Mouse (Mus musculus): ENCODE measurements around the gene Dtnbp1. TPM values are rescaled to one million over a fixed set of nuclear protein-coding genes. Genes with fewer than 3 reads are reported as not detected.

Gene Dtnbp1
- polyA plus RNA-seq, 1 experiment from 2014 or later, result 64.0 TPM

DNA sequence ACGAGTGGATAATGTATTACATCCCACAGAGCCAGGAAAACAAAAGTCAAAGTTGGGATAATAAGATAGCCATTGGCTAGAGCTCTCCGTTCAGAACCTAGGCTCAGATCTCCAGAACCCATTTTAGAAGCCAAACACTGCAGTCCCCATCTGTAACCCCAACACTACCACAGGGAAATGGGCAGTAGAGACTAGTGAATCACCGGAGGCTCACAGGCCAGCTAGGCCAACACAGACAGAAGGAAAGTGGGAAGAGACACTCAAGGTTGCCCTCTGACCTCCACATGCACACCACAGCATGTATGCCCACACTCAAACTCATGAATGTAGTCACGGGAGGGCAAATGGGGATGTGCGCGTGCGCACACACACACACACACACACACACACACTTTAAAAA is 22.5 kb downstream of the Dtnbp1 start:
- Histone ChIP-seq H3K4me2 (ENCODE audit: low read length) (no peak overlapping the region), H3K9ac (ENCODE audit: low read length) (no peak overlapping the region), H3K4me1 (replicated peaks; ENCODE audit: control insufficient read depth, insufficient read depth, low read length) (no peaks in the 10 kb centered on the region), H3K4me3 (ENCODE audit: low read depth, low read length) (no peak overlapping the region), H3K27me3 (replicated peaks; ENCODE audit: control insufficient read depth, insufficient read depth, low read length) (no peaks in the 10 kb centered on the region), H3K36me3 (ENCODE audit: control insufficient read depth, insufficient read depth, low read length) (peaks cover 5% of the 10 kb centered on the region; the same call in 1 of the 2 replicates), H3K9me3 (ENCODE audit: control insufficient read depth, low read length) (no peaks in the 10 kb centered on the region), H3K27ac (ENCODE audit: low read depth) (no peak overlapping the region)
- DNase-seq (ENCODE audit: low spot score) (no peak), ATAC-seq (replicated peaks; ENCODE audit: low FRiP score, low TSS enrichment, low read depth) (no peak)
- 93% methylated on average over 7 of the region's 7 CpGs for WGBS

DNA sequence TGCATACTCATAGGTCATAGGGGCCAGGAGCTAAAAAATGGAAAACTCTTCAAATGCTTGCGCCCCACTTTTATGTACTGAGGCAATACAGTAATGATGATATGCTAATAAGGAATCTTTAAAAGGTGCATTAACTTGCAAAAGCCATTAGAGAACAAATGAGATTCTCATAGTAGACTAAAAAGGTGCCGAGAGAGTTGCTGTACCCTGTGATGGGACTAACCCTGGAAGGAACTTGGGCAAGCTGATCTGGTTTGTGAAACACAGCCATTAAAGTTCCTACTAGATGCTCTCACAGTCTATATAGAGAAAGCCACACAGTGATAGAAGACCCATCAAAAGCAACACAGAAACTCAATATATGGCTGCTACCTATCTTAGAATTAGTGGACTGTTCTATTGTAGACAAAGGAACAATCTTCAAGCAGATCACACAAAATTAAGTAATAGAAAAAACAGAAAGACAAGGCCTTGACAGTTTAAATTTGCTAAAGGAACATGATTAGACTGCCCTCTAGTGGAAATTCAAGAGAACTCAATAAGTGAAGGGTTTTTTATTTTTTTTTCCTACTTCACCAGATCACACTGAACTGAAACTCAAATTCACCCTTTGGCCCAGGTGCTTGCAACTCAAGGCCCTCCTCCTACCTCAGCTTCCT is 24.3 kb downstream of the Dtnbp1 start:
- no peak overlapping the region for H3K4me3 ChIP-seq (ENCODE audit: low read depth, low read length)
- H3K36me3 ChIP-seq (ENCODE audit: control insufficient read depth, insufficient read depth, low read length), result peaks cover 9% of the 10 kb centered on the region; the same call in 1 of the 2 replicates
- H3K27me3 ChIP-seq (replicated peaks; ENCODE audit: control insufficient read depth, insufficient read depth, low read length), result no peaks in the 10 kb centered on the region
- no peaks in the 10 kb centered on the region for H3K9me3 ChIP-seq (ENCODE audit: control insufficient read depth, low read length)
- ATAC-seq (replicated peaks; ENCODE audit: low FRiP score, low TSS enrichment, low read depth) (no peak), DNase-seq (ENCODE audit: low spot score) (no peak)
- H3K9ac ChIP-seq (ENCODE audit: low read length), result no peak overlapping the region
- H3K4me2 ChIP-seq (ENCODE audit: low read length), result no peak overlapping the region
- H3K27ac ChIP-seq (ENCODE audit: low read depth), result no peak overlapping the region
- no peaks in the 10 kb centered on the region for H3K4me1 ChIP-seq (replicated peaks; ENCODE audit: control insufficient read depth, insufficient read depth, low read length)
- WGBS, result 90% methylated on average over 2 of the region's 2 CpGs

DNA sequence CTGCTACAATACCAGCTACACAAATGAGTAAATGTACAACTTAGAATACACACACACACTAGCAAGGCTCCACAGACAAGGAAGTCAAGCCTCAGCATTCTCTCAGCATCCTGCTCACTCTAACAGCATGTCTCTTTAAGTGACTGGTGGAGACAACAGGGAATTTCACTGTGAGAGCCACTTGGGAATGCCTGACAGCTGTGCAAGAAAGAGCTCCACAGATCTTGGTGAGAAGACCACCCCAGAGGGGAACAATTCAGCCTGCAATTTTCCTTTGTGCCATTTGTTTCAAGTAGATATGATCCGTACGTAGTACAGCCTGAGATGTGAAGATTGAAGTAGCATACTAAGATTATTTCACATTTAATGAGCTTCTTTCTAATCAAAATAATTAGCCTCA is 24.9 kb downstream of the Dtnbp1 start:
- ATAC-seq (replicated peaks; ENCODE audit: low FRiP score, low TSS enrichment, low read depth) (no peak), DNase-seq (ENCODE audit: low spot score) (no peak)
- WGBS, result 69% methylated on average over 2 of the region's 2 CpGs
- Histone ChIP-seq H3K9me3 (ENCODE audit: control insufficient read depth, low read length) (no peaks in the 10 kb centered on the region), H3K27me3 (replicated peaks; ENCODE audit: control insufficient read depth, insufficient read depth, low read length) (no peaks in the 10 kb centered on the region), H3K4me1 (replicated peaks; ENCODE audit: control insufficient read depth, insufficient read depth, low read length) (no peaks in the 10 kb centered on the region), H3K4me2 (ENCODE audit: low read length) (no peak overlapping the region), H3K36me3 (ENCODE audit: control insufficient read depth, insufficient read depth, low read length) (0 out of 2 replicates have a peak, but pooled peaks cover 7% of the 10 kb centered on the region), H3K27ac (ENCODE audit: low read depth) (no peak overlapping the region), H3K9ac (ENCODE audit: low read length) (no peak overlapping the region), H3K4me3 (ENCODE audit: low read depth, low read length) (no peak overlapping the region)

DNA sequence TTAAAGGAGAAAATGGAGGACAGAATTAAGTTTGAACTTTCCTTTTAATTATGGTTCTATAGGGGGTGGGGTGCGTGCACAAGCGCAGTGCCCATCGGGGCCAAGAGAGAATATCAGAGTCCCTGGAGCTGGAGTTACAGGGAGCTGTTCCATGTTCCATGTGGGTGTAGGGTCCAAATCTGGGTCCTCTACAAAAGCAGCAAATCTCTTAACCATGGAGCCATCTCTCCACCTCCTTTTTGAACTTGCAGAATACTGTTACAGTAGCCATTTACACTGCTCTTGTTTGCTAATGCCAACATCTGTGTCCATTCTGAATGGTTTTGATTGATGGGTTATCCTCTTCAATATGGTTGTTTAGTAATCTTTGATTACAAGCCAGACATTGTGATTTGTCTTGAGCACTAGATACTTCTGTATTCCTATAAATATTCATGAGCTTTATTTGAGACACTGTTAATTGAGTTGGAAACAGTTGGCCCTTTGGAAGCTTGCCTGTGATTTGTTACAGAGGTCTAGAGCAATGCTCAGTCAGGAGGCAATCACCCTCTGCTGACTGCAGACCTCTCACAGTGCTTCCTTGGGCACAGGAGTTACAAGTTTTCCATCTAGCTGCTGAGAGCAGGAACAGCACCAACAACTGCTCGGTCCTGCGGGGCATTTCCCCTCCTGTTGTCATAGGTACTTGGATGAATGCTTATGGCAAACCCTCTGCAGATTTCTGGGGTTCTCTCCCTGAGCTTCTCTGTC is 41.2 kb downstream of the Dtnbp1 start:
- no peaks in the 10 kb centered on the region for H3K36me3 ChIP-seq (ENCODE audit: control insufficient read depth, insufficient read depth, low read length)
- H3K4me1 ChIP-seq (replicated peaks; ENCODE audit: control insufficient read depth, insufficient read depth, low read length), result no peaks in the 10 kb centered on the region
- no peak overlapping the region for H3K4me2 ChIP-seq (ENCODE audit: low read length)
- no peaks in the 10 kb centered on the region for H3K9me3 ChIP-seq (ENCODE audit: control insufficient read depth, low read length)
- ATAC-seq (replicated peaks; ENCODE audit: low FRiP score, low TSS enrichment, low read depth) (no peak), DNase-seq (ENCODE audit: low spot score) (no peak)
- no peaks in the 10 kb centered on the region for H3K27me3 ChIP-seq (replicated peaks; ENCODE audit: control insufficient read depth, insufficient read depth, low read length)
- H3K9ac ChIP-seq (ENCODE audit: low read length), result no peak overlapping the region
- 88% methylated on average over 5 of the region's 5 CpGs for WGBS
- no peak overlapping the region for H3K4me3 ChIP-seq (ENCODE audit: low read depth, low read length)
- H3K27ac ChIP-seq (ENCODE audit: low read depth), result no peak overlapping the region

DNA sequence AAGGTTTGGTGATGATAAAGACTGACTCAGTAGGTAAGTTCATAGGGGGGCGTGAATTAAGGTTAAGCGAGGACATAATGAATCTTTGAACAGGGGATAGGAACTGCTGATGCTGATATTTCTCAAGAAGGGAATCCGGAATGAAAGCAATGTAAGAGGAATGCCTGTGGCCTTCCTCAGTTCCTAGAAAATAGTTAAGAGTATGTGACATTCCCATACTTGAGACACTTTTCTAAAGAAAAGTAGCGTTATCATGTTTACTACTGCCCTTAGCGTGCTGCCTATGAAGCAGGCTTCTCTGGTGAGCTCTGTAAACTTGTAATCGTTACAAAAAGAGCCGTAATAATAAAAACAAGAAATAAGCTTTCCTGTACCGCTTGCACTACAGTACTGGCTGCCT is 44.9 kb downstream of the Dtnbp1 start:
- 92% methylated on average over 8 of the region's 8 CpGs for WGBS
- H3K9ac ChIP-seq (ENCODE audit: low read length), result no peak overlapping the region

DNA sequence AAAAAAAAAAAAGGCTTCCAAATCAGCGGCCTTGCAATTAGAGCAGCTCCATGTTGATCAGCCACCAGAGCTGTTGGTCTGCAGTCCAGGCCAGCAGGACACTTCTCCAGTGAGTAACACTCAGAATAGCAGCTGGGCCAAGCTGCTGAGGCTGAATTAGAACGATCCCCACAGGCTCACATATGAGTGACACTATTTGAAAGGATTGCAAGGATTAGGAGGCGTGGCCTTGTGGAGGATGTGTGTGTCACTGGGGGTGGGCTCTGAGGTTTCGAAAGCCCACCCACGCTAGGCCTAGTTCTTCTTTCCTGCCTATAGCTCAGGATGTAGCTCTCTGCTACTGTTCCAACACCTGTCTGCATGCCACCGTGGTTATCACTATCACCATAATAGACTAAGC is 46.2 kb downstream of the Dtnbp1 start:
- DNase-seq (ENCODE audit: low spot score), result no peak
- H3K27ac ChIP-seq (ENCODE audit: low read depth), result no peak overlapping the region
- no peaks in the 10 kb centered on the region for H3K36me3 ChIP-seq (ENCODE audit: control insufficient read depth, insufficient read depth, low read length)
- H3K4me2 ChIP-seq (ENCODE audit: low read length), result no peak overlapping the region
- ATAC-seq (replicated peaks; ENCODE audit: low FRiP score, low TSS enrichment, low read depth), result no peak
- H3K9me3 ChIP-seq (ENCODE audit: control insufficient read depth, low read length), result no peaks in the 10 kb centered on the region
- H3K4me1 ChIP-seq (replicated peaks; ENCODE audit: control insufficient read depth, insufficient read depth, low read length), result no peaks in the 10 kb centered on the region
- H3K9ac ChIP-seq (ENCODE audit: low read length), result no peak overlapping the region
- H3K4me3 ChIP-seq (ENCODE audit: low read depth, low read length), result no peak overlapping the region
- no peaks in the 10 kb centered on the region for H3K27me3 ChIP-seq (replicated peaks; ENCODE audit: control insufficient read depth, insufficient read depth, low read length)
- 95% methylated on average over 6 of the region's 6 CpGs for WGBS

More for the DNA sequence above, 44.9 kb downstream of the Dtnbp1 start:
- H3K4me2 ChIP-seq (ENCODE audit: low read length), result no peak overlapping the region
- H3K9me3 ChIP-seq (ENCODE audit: control insufficient read depth, low read length), result no peaks in the 10 kb centered on the region
- H3K36me3 ChIP-seq (ENCODE audit: control insufficient read depth, insufficient read depth, low read length), result no peaks in the 10 kb centered on the region
- DNase-seq (ENCODE audit: low spot score), result no peak
- no peaks in the 10 kb centered on the region for H3K4me1 ChIP-seq (replicated peaks; ENCODE audit: control insufficient read depth, insufficient read depth, low read length)
- no peaks in the 10 kb centered on the region for H3K27me3 ChIP-seq (replicated peaks; ENCODE audit: control insufficient read depth, insufficient read depth, low read length)
- H3K27ac ChIP-seq (ENCODE audit: low read depth), result no peak overlapping the region
- no peak for ATAC-seq (replicated peaks; ENCODE audit: low FRiP score, low TSS enrichment, low read depth)
- no peak overlapping the region for H3K4me3 ChIP-seq (ENCODE audit: low read depth, low read length)

DNA sequence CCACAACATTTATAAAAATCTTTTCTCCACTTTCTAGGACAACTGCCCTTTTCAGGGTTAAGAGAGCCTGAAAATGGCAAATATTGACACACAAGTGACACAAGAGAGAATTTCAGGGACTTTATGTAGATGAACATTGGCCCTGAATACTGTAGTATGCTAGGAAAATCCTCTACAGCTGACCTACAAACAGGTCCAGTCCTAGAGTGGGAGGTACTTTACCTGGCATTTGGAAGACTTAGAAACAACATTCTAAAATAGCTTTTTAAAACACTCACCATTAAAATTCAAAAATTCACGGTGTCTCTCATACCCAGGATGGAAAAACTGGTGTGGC is 47.7 kb downstream of the Dtnbp1 start:
- Histone ChIP-seq H3K27me3 (replicated peaks; ENCODE audit: control insufficient read depth, insufficient read depth, low read length) (no peaks in the 10 kb centered on the region), H3K4me3 (ENCODE audit: low read depth, low read length) (no peak overlapping the region), H3K9ac (ENCODE audit: low read length) (no peak overlapping the region), H3K36me3 (ENCODE audit: control insufficient read depth, insufficient read depth, low read length) (no peaks in the 10 kb centered on the region), H3K4me1 (replicated peaks; ENCODE audit: control insufficient read depth, insufficient read depth, low read length) (no peaks in the 10 kb centered on the region), H3K4me2 (ENCODE audit: low read length) (no peak overlapping the region), H3K9me3 (ENCODE audit: control insufficient read depth, low read length) (no peaks in the 10 kb centered on the region), H3K27ac (ENCODE audit: low read depth) (no peak overlapping the region)
- DNase-seq (ENCODE audit: low spot score), result no peak
- WGBS, result 83% methylated on average over 1 of the region's 1 CpGs
- ATAC-seq (replicated peaks; ENCODE audit: low FRiP score, low TSS enrichment, low read depth), result no peak

DNA sequence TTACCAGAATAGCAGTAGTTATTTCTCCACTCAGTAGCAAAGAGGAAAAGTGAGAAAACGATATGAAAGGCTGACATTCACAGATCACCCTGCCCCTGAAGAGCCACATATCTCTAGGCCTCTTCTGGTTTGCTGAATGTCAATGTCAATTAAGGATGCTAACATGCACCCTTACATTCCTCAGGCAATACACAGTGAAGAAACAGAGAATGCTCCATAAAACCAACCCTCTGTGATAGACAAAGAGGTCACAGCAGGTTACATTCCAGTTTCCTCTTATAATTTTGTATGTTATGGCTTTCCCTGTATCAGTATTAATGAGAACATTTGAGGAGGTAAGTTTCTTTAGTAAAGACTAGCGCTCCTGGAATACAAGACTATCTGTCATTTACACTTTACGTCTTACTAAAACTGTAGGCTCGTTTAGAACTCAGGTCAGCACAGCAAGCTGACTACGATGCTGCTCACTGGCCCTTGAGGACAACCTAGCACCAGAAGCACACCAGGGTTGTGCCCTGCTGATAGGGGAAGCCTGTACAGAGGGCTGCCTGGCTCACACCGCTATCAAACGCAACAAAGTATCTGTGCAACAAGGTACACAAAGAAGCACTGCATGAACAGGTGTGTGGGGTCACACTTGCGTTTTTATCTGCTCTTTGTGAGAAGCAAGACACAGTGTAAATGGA is 48.3 kb downstream of the Dtnbp1 start:
- Histone ChIP-seq H3K4me2 (ENCODE audit: low read length) (no peak overlapping the region), H3K36me3 (ENCODE audit: control insufficient read depth, insufficient read depth, low read length) (no peaks in the 10 kb centered on the region), H3K9me3 (ENCODE audit: control insufficient read depth, low read length) (no peaks in the 10 kb centered on the region), H3K9ac (ENCODE audit: low read length) (no peak overlapping the region), H3K27me3 (replicated peaks; ENCODE audit: control insufficient read depth, insufficient read depth, low read length) (no peaks in the 10 kb centered on the region), H3K4me1 (replicated peaks; ENCODE audit: control insufficient read depth, insufficient read depth, low read length) (no peaks in the 10 kb centered on the region), H3K27ac (ENCODE audit: low read depth) (no peak overlapping the region), H3K4me3 (ENCODE audit: low read depth, low read length) (no peak overlapping the region)
- WGBS, result 84% methylated on average over 8 of the region's 8 CpGs
- no peak for DNase-seq (ENCODE audit: low spot score)
- ATAC-seq (replicated peaks; ENCODE audit: low FRiP score, low TSS enrichment, low read depth), result no peak

Measured in intestine, embryonic 14.5 days (tissue).